Mouse (Mus musculus): Measurements from ENCODE around the gene Tha1. TPM values are rescaled to one million over a fixed set of nuclear protein-coding genes. Genes with fewer than 3 reads are reported as not detected.
"Not testable (repeated sequence)": the region's sequence is repeated elsewhere in the genome, so short reads cannot be mapped to it uniquely, and the experiment has no call there.

Gene Tha1
- total RNA-seq, 2 experiments from 2014 or later: 4.7 to 5.4 TPM

- no peak for DNase-seq (ENCODE audit: extremely low spot score in 1 of 2, low spot score in 2 of 2)
- H3K27ac ChIP-seq: no peak overlapping the region
- no peak overlapping the region for H3K4me3 ChIP-seq
- TF ChIP-seq CTCF (IDR thresholded peaks at IDR 0.05): no peak
- intact Hi-C loops (cut with DNase I): no loop called here
Observed at GRCm38 (mm10) chr11:117844997-117845396, 28.3 kb downstream of the Tha1 start.

- no peak overlapping the region for H3K27ac ChIP-seq
- DNase-seq (ENCODE audit: extremely low spot score in 1 of 2, low spot score in 2 of 2): no peak
- intact Hi-C loops (cut with DNase I): no loop called here
- TF ChIP-seq CTCF (IDR thresholded peaks at IDR 0.05): no peak
- H3K4me3 ChIP-seq: no peak overlapping the region
Observed at GRCm38 (mm10) chr11:117843434-117843833, 29.8 kb downstream of the Tha1 start.

GRCm38 (mm10) chr11:117840910-117841309 lies 32.4 kb downstream of the Tha1 start:
- Histone ChIP-seq H3K27ac (no peak overlapping the region), H3K4me3 (no peak overlapping the region)
- intact Hi-C loops (cut with DNase I): no loop called here
- no peak for TF ChIP-seq CTCF (IDR thresholded peaks at IDR 0.05)
- no peak for DNase-seq (ENCODE audit: extremely low spot score in 1 of 2, low spot score in 2 of 2)

GRCm38 (mm10) chr11:117839021-117839420 lies 34.3 kb downstream of the Tha1 start:
- no peak for TF ChIP-seq CTCF (IDR thresholded peaks at IDR 0.05)
- no peak overlapping the region for H3K27ac ChIP-seq
- DNase-seq (ENCODE audit: extremely low spot score in 1 of 2, low spot score in 2 of 2): no peak
- no peak overlapping the region for H3K4me3 ChIP-seq
- intact Hi-C loops (cut with DNase I): no loop called here

- intact Hi-C loops (cut with DNase I): no loop called here
- no peak overlapping the region for H3K27ac ChIP-seq
- TF ChIP-seq CTCF (IDR thresholded peaks at IDR 0.05): no peak
- no peak overlapping the region for H3K4me3 ChIP-seq
- no peak for DNase-seq (ENCODE audit: extremely low spot score in 1 of 2, low spot score in 2 of 2)
Observed at GRCm38 (mm10) chr11:117838572-117838971, 34.7 kb downstream of the Tha1 start.

- H3K27ac ChIP-seq: no peak overlapping the region
- intact Hi-C loops (cut with DNase I): no loop called here
- H3K4me3 ChIP-seq: no peak overlapping the region
- peak; percentile 51 to 63 for DNase-seq (ENCODE audit: extremely low spot score in 1 of 2, low spot score in 2 of 2)
- TF ChIP-seq CTCF (IDR thresholded peaks at IDR 0.05): no peak
Observed at GRCm38 (mm10) chr11:117836306-117836705, 37.0 kb downstream of the Tha1 start.

- no peak for DNase-seq (ENCODE audit: extremely low spot score in 1 of 2, low spot score in 2 of 2)
- no peak overlapping the region for H3K4me3 ChIP-seq
- intact Hi-C loops (cut with DNase I): no loop called here
- no peak overlapping the region for H3K27ac ChIP-seq
- TF ChIP-seq CTCF (IDR thresholded peaks at IDR 0.05): no peak
Observed at GRCm38 (mm10) chr11:117834086-117834485, 39.2 kb downstream of the Tha1 start.

DNA sequence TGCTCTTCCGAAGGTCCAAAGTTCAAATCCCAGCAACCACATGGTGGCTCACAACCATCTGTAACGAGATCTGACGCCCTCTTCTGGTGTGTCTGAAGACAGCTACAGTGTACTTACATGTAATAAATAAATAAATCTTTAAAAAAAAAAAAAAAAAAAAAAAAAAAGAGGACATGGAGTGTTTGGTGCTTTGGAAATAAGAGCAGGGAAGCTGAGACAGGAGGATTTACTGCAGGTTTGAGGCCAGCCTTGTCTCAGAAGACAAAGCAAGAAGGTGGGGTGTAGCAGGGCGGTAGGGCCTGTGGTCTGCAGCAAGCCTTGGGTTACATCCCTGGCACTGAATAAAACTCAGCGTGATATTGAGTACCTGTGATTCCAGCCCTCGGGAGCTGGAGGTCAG lies 39.8 kb downstream of the Tha1 start:
- H3K4me3 ChIP-seq; H3K27ac ChIP-seq; DNase-seq (ENCODE audit: extremely low spot score in 1 of 2, low spot score in 2 of 2); intact Hi-C loops (cut with DNase I): not testable (repeated sequence)

DNA sequence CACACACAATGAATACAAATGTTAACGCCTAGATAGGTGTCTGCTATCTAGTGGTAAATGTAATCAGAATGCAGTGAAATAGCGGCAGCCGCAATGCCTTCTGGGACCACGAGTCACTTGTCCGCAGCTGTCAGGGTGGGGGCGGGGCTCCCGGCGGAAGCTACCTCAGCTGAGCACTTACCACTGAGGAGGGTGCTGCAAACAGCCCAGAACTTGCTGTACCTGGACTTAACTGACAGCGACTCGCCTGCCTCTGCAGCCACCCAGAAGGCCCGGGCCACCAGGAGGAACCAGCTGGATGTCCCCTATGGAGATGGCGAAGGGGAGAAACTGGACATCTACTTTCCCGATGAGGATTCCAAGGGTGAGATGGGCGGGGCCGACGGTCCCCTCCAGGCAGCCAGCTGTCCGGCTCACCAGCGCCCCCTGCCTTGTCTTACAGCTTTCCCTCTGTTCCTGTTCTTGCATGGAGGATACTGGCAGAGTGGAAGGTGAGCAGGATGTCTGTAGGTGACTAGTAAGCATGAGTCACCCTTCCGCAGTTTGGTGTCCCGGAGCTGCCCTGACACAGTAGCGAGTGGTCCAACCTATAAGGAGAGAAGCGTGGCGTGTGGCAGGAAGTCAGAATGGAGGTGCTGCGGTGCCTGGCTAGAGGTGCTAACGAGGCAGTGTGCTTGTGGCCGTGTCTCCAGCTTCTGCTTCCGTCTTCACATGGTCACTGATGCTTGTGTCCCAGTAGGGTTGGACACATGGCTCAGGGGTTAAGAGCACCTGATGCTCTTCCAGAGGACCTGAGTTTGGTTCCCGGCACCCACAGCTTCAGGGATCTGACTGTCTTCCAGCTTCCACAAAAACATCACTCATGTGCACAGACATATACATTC lies 41.0 kb downstream of the Tha1 start:
- peak; percentile 69 to 76 for DNase-seq (ENCODE audit: extremely low spot score in 1 of 2, low spot score in 2 of 2)
- peak; percentile 74 for TF ChIP-seq CTCF (IDR thresholded peaks at IDR 0.05)
- peak overlapping the region; percentile 39 for H3K4me3 ChIP-seq
- H3K27ac ChIP-seq: no peak overlapping the region
- intact Hi-C loops (cut with DNase I): no loop called here

GRCm38 (mm10) chr11:117830401-117830800 lies 42.9 kb downstream of the Tha1 start:
- intact Hi-C loops (cut with DNase I): no loop called here
- no peak overlapping the region for H3K4me3 ChIP-seq
- no peak for DNase-seq (ENCODE audit: extremely low spot score in 1 of 2, low spot score in 2 of 2)
- H3K27ac ChIP-seq: no peak overlapping the region
- TF ChIP-seq CTCF (IDR thresholded peaks at IDR 0.05): no peak

DNA sequence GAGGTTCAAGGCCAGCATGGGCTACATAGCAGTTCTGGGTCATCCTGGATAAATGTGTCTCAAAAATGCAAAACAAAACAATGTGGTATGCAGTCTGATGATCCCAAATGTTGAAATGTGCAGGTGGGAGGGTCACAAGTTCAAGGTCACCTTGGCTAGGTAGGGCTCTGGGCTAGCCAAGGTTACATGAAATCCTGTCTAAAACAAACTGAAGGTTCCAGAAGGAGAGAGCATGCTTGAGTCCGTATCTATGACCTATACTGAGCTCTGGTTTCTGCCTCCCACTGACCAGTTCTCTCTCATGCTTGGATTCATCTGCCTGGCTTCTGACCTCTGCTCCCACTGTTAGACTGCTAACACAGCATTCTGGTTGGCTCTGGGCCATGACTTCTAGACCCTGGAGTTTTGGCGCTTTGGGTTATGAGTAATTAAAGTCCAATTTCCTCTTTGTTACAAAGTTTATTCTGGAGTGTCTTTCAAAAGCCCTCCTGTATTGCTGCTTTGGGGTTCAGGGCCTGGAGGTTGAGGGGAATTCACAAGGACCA lies 43.5 kb downstream of the Tha1 start:
- TF ChIP-seq CTCF (IDR thresholded peaks at IDR 0.05): no peak
- peak overlapping the region; percentile 5; the same call in 1 of the 2 replicates for H3K27ac ChIP-seq
- intact Hi-C loops (cut with DNase I): loop anchor here (5.0 kb wide), 1 partner anchor 592 kb away; no protein-coding TSS in a partner anchor

GRCm38 (mm10) chr11:117828888-117829604 lies 44.2 kb downstream of the Tha1 start:
- intact Hi-C loops (cut with DNase I): loop anchor here (5.0 kb wide), 1 partner anchor 592 kb away; no protein-coding TSS in a partner anchor
- no peak overlapping the region for H3K4me3 ChIP-seq
- H3K27ac ChIP-seq: peak overlapping the region; percentile 5; the same call in 1 of the 2 replicates
- no peak for DNase-seq (ENCODE audit: extremely low spot score in 1 of 2, low spot score in 2 of 2)
- no peak for TF ChIP-seq CTCF (IDR thresholded peaks at IDR 0.05)

More for the DNA sequence above, 43.5 kb downstream of the Tha1 start:
- H3K4me3 ChIP-seq: no peak overlapping the region
- DNase-seq (ENCODE audit: extremely low spot score in 1 of 2, low spot score in 2 of 2): no peak

All from left cerebral cortex, adult 2 months (tissue).